Mouse (Mus musculus) ovary, postnatal 36 days (tissue): ENCODE measurements around the gene Nudt1.
"Not testable (repeated sequence)": the region's sequence is repeated elsewhere in the genome, so short reads cannot be mapped to it uniquely, and the experiment has no call there.

Experiments
- DNase-seq: peaks from one replicate; pipeline ENCODE4 v3.0.0; 2022; ENCODE audit warnings: low spot score, mixed read lengths

The Nudt1 gene

GRCm38 (mm10) chr5:140342880-140343279 lies 21.4 kb downstream of the Nudt1 start:
- no peak for DNase-seq

GRCm38 (mm10) chr5:140345244-140345643 lies 23.8 kb downstream of the Nudt1 start:
- DNase-seq, result no peak

GRCm38 (mm10) chr5:140346050-140346449 lies 24.6 kb downstream of the Nudt1 start:
- DNase-seq, result no peak

GRCm38 (mm10) chr5:140349882-140350281 lies 28.4 kb downstream of the Nudt1 start:
- DNase-seq, result no peak

GRCm38 (mm10) chr5:140350731-140351497 lies 29.5 kb downstream of the Nudt1 start:
- DNase-seq, result no peak

GRCm38 (mm10) chr5:140352352-140352751 lies 30.9 kb downstream of the Nudt1 start:
- DNase-seq, result no peak

GRCm38 (mm10) chr5:140355934-140356333 lies 34.5 kb downstream of the Nudt1 start:
- no peak for DNase-seq

- DNase-seq, result no peak
These were observed 36.0 kb downstream of the Nudt1 start for GRCm38 (mm10) chr5:140357466-140357865.

- no peak for DNase-seq
These were observed 38.6 kb downstream of the Nudt1 start for GRCm38 (mm10) chr5:140359930-140360674.

- DNase-seq, result no peak
These were observed 43.0 kb downstream of the Nudt1 start for GRCm38 (mm10) chr5:140364415-140364814.

GRCm38 (mm10) chr5:140368126-140368525 lies 46.7 kb downstream of the Nudt1 start:
- not testable (repeated sequence) for DNase-seq

GRCm38 (mm10) chr5:140368926-140369325 lies 47.5 kb downstream of the Nudt1 start:
- no peak for DNase-seq

GRCm38 (mm10) chr5:140369466-140369865 lies 48.0 kb downstream of the Nudt1 start:
- no peak for DNase-seq

- no peak for DNase-seq
These were observed 49.2 kb downstream of the Nudt1 start for GRCm38 (mm10) chr5:140370446-140371254.

- DNase-seq, result no peak
These were observed 50.2 kb downstream of the Nudt1 start for GRCm38 (mm10) chr5:140371671-140372070.

- no peak for DNase-seq
These were observed 52.3 kb downstream of the Nudt1 start for GRCm38 (mm10) chr5:140373711-140374110.

- no peak for DNase-seq
These were observed 52.8 kb downstream of the Nudt1 start for GRCm38 (mm10) chr5:140374226-140374625.

GRCm38 (mm10) chr5:140375249-140375829 lies 53.9 kb downstream of the Nudt1 start:
- no peak for DNase-seq

- DNase-seq, result no peak
These were observed 56.8 kb downstream of the Nudt1 start for GRCm38 (mm10) chr5:140378121-140378853.

GRCm38 (mm10) chr5:140379299-140379698 lies 57.8 kb downstream of the Nudt1 start:
- no peak for DNase-seq

GRCm38 (mm10) chr5:140381156-140381555 lies 59.7 kb downstream of the Nudt1 start:
- no peak for DNase-seq
